Comparison of ENCODE assay signal across 9 mouse cellular contexts in the genomic region with DNA sequence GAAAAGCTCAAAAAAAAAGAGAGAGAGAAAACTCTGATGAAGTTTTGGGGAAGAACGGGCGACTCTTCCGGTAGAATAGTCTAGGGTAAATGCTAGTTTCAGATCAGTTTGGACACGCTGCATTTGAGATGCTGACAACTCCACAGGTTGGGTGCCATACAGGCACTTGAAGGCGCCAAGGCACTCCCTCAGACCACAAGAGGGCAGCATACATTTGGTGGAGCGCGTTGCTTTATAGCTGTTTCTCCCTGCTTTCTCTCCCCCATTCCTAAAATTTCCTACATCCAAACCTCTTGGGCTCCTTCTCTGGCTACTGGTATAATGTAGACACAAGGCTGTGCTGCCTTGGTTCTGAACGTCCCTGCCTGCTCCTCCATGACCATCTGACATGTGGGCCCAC. TPM values are rescaled to one million over a fixed set of nuclear protein-coding genes. Genes with fewer than 3 reads are reported as not detected.
DNase-seq lines count a peak whose midpoint lies in the region; ATAC-seq lines count a peak whose summit lies in the region.
"Had no signal": no experiment of that assay in that cellular context is flagged by ENCODE, and none has a peak within 500 bp of the region (broad histone marks: within the 10 kb centered on the region; RNA-seq: fewer than 3 reads in every experiment).

No protein-coding gene starts in this region.

- H3K4me3 ChIP-seq in intestine, embryonic 16.5 days (ENCODE audit: low read length), result no peak overlapping the region; the same call in 1 of the 2 replicates
- no peak overlapping the region for H3K4me3 ChIP-seq in limb, embryonic 11.5 days (ENCODE audit: low read depth, low read length)
- H3K4me3 ChIP-seq in midbrain, embryonic 10.5 days, result peak overlapping the region; percentile 70; the same call in 1 of the 2 replicates

- no peaks in the 10 kb centered on the region for H3K9me3 ChIP-seq in intestine, embryonic 16.5 days (ENCODE audit: control insufficient read depth, low read length)
- no peaks in the 10 kb centered on the region for H3K9me3 ChIP-seq in limb, embryonic 11.5 days (ENCODE audit: control insufficient read depth, low read length)
- H3K9me3 ChIP-seq in midbrain, embryonic 10.5 days (replicated peaks), result no peaks in the 10 kb centered on the region

- 18% methylated on average over 8 of the region's 8 CpGs for WGBS in intestine, embryonic 16.5 days
- 17% methylated on average over 8 of the region's 8 CpGs for WGBS in limb, embryonic 11.5 days
- 19% methylated on average over 8 of the region's 8 CpGs for WGBS in midbrain, embryonic 10.5 days

- H3K27ac ChIP-seq in intestine, embryonic 16.5 days (ENCODE audit: low read length), result no peak overlapping the region
- H3K27ac ChIP-seq in limb, embryonic 11.5 days (replicated peaks; ENCODE audit: low read depth, low read length), result no peak overlapping the region
- H3K27ac ChIP-seq in midbrain, embryonic 10.5 days (replicated peaks), result no peak overlapping the region

- 0 out of 2 replicates have a peak overlapping the region, but pooled peaks have one; percentile 95 for H3K9ac ChIP-seq in intestine, embryonic 16.5 days (ENCODE audit: low read depth, low read length)
- no peak overlapping the region for H3K9ac ChIP-seq in limb, embryonic 11.5 days (ENCODE audit: low read length)

- peaks cover 6% of the 10 kb centered on the region; the same call in 1 of the 2 replicates for H3K36me3 ChIP-seq in intestine, embryonic 16.5 days (ENCODE audit: control insufficient read depth, insufficient read depth, low read length)
- 0 out of 2 replicates have a peak, but pooled peaks cover 5% of the 10 kb centered on the region for H3K36me3 ChIP-seq in limb, embryonic 11.5 days (ENCODE audit: control insufficient read depth, insufficient read depth, low read length)
- peaks cover 66% of the 10 kb centered on the region for H3K36me3 ChIP-seq in midbrain, embryonic 10.5 days

- ATAC-seq in intestine, embryonic 16.5 days, result peak; percentile 26; the same call in 1 of the 2 replicates
- no peak for ATAC-seq in limb, embryonic 11.5 days (ENCODE audit: insufficient number of reproducible peaks, low FRiP score, low TSS enrichment, low read depth)

- peak; percentile 70 for DNase-seq in urinary bladder, postnatal 14 days (ENCODE audit: low spot score)
- DNase-seq in urinary bladder, postnatal 4 days (ENCODE audit: low spot score in 2 of 2), result no peak
- peak; percentile 75 to 88 for DNase-seq in cerebellum, postnatal 25 days
- peak; percentile 59 for DNase-seq in gastrocnemius, postnatal 14 days
- peak; percentile 71 for DNase-seq in limb, embryonic 11.5 days (ENCODE audit: low spot score)
- peak; percentile 58 for DNase-seq in midbrain, embryonic 10.5 days (ENCODE audit: low spot score)
- peak; percentile 60 to 71 for DNase-seq in spleen, postnatal 36 days (ENCODE audit: low spot score in 2 of 2)

- H3K4me2 ChIP-seq in intestine, embryonic 16.5 days (ENCODE audit: low read depth, low read length), result peak overlapping the region; percentile 93
- peak overlapping the region; percentile 93; the same call in 1 of the 2 replicates for H3K4me2 ChIP-seq in limb, embryonic 11.5 days (ENCODE audit: low read depth, severe bottlenecking)

- H3K27me3 ChIP-seq in intestine, embryonic 16.5 days (replicated peaks; ENCODE audit: control insufficient read depth, insufficient read depth, low read length), result no peaks in the 10 kb centered on the region
- no peaks in the 10 kb centered on the region for H3K27me3 ChIP-seq in limb, embryonic 11.5 days (ENCODE audit: control insufficient read depth, insufficient read depth, low read length)
- no peaks in the 10 kb centered on the region for H3K27me3 ChIP-seq in midbrain, embryonic 10.5 days (ENCODE audit: low read depth, poor library complexity, severe bottlenecking)

- intact Hi-C loops in gastrocnemius, postnatal 14 days (cut with DNase I; ENCODE audit: low total_unique reads), result no loop called here

- H3K4me1 ChIP-seq in intestine, embryonic 16.5 days (ENCODE audit: control insufficient read depth, insufficient read depth, low read length), result peaks cover 16% of the 10 kb centered on the region
- H3K4me1 ChIP-seq in limb, embryonic 11.5 days (ENCODE audit: control insufficient read depth, insufficient read depth, low read length), result peaks cover 23% of the 10 kb centered on the region
- peaks cover 40% of the 10 kb centered on the region for H3K4me1 ChIP-seq in midbrain, embryonic 10.5 days

RNA-seq across cellular contexts. Expression of gene Rpp25l, which starts 0.9 kb away (rescaled TPM):
- 10 to 100 TPM; 40.3 to 49.9 TPM for total RNA-seq in gastrocnemius, postnatal 14 days (2021)
- 57.5 and 64.9 TPM in 2 replicates for polyA plus RNA-seq in intestine, embryonic 16.5 days (2015; fragmentation: Nextera tagmentation; extraction: Ambion mirVana)
- polyA plus RNA-seq in limb, embryonic 11.5 days (2014; fragmentation: Nextera tagmentation; extraction: Ambion mirVana), result 94.2 and 99.3 TPM in 2 replicates
- polyA plus RNA-seq in midbrain, embryonic 10.5 days (2016; fragmentation: Nextera tagmentation; extraction: Ambion mirVana), result 86.4 and 91.5 TPM in 2 replicates

RNA-seq across cellular contexts. Expression of gene Dctn3, which starts 8.7 kb away (rescaled TPM):
- total RNA-seq in gastrocnemius, postnatal 14 days (2021), result 10 to 100 TPM; 39.6 to 44.8 TPM
- 136 and 143 TPM in 2 replicates for polyA plus RNA-seq in intestine, embryonic 16.5 days (2015; fragmentation: Nextera tagmentation; extraction: Ambion mirVana)
- polyA plus RNA-seq in limb, embryonic 11.5 days (2014; fragmentation: Nextera tagmentation; extraction: Ambion mirVana), result 94.3 and 104 TPM in 2 replicates
- polyA plus RNA-seq in midbrain, embryonic 10.5 days (2016; fragmentation: Nextera tagmentation; extraction: Ambion mirVana), result 150 and 167 TPM in 2 replicates

RNA-seq across cellular contexts. Expression of gene Il11ra1, which starts 14.5 kb away (rescaled TPM):
- total RNA-seq in gastrocnemius, postnatal 14 days (2021), result 10 to 100 TPM; 49.3 to 56.9 TPM
- 113 and 125 TPM in 2 replicates for polyA plus RNA-seq in intestine, embryonic 16.5 days (2015; fragmentation: Nextera tagmentation; extraction: Ambion mirVana)
- 202 and 214 TPM in 2 replicates for polyA plus RNA-seq in limb, embryonic 11.5 days (2014; fragmentation: Nextera tagmentation; extraction: Ambion mirVana)
- 69.0 TPM in 2 replicates for polyA plus RNA-seq in midbrain, embryonic 10.5 days (2016; fragmentation: Nextera tagmentation; extraction: Ambion mirVana)

RNA-seq across cellular contexts. Expression of gene Arid3c, which starts 16.7 kb away (rescaled TPM):
- not detected for total RNA-seq in gastrocnemius, postnatal 14 days (2021)
- not detected in 2 replicates for polyA plus RNA-seq in intestine, embryonic 16.5 days (2015; fragmentation: Nextera tagmentation; extraction: Ambion mirVana)
- polyA plus RNA-seq in limb, embryonic 11.5 days (2014; fragmentation: Nextera tagmentation; extraction: Ambion mirVana), result not detected in 2 replicates
- polyA plus RNA-seq in midbrain, embryonic 10.5 days (2016; fragmentation: Nextera tagmentation; extraction: Ambion mirVana), result 0.28 and 0.63 TPM in 2 replicates
- total RNA-seq: adrenal gland, postnatal 4 days had no signal

RNA-seq across cellular contexts. Expression of gene Cntfr, which starts 17.4 kb away (rescaled TPM):
- 10 to 100 TPM; 15.3 to 38.0 TPM for total RNA-seq in gastrocnemius, postnatal 14 days (2021)
- polyA plus RNA-seq in intestine, embryonic 16.5 days (2015; fragmentation: Nextera tagmentation; extraction: Ambion mirVana), result 5.5 and 5.6 TPM in 2 replicates
- polyA plus RNA-seq in limb, embryonic 11.5 days (2014; fragmentation: Nextera tagmentation; extraction: Ambion mirVana), result 5.6 and 9.2 TPM in 2 replicates
- 27.1 and 35.8 TPM in 2 replicates for polyA plus RNA-seq in midbrain, embryonic 10.5 days (2016; fragmentation: Nextera tagmentation; extraction: Ambion mirVana)

Comparison
In these comparisons a context has a peak if more than half of its experiments do, and no peak if none do; other contexts are left out.
1. DNase-seq: peak in urinary bladder, postnatal 14 days (single experiment), cerebellum, postnatal 25 days (2 of 2), gastrocnemius, postnatal 14 days (single experiment), limb, embryonic 11.5 days (single experiment), midbrain, embryonic 10.5 days (single experiment) and spleen, postnatal 36 days (2 of 2); none in urinary bladder, postnatal 4 days (0 of 2).